Mouse (Mus musculus): Measurements from ENCODE around the gene Trpm8. TPM values are rescaled to one million over a fixed set of nuclear protein-coding genes. Genes with fewer than 3 reads are reported as not detected.

The Trpm8 gene
- polyA plus RNA-seq, 1 experiment = not detected

DNA sequence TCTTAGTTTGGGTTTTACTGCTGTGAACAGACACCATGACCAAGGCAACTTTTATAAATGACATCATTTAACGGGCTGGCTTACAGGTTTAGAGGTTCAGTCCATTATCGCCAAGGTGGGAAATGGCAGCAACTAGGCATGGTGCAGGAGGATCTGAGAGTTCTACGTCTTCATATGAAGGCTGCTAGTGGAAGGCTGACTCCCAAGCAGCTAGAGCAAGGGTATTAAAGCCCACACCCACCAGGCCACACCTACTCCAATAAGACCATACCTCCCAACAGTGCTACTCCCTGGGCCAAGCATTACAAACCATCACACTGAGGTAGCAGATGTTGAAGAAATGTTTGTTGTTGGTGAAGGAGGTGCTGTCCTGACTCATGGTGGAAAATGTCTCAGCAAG lies 78.2 kb downstream of the Trpm8 start:
- no peak for DNase-seq (ENCODE audit: low spot score)

DNA sequence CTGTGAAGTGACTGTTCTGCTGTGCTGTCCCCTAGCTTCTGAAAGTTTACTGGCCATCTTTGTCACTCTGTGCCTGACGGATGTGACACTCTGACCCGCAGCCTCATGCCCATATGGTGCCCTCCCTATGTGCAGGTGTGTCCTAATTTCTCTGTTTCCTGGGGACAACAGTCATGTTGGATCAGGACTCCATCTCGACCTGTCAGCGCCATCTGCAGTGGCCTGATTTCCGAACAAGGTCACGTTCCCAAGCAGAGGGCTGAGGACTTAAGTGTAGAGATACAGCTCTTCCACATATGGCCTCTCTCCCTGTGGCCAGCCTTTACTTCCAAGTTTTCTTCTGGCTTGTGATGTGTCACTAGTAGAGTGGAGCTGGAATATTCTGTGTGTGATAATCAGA lies 79.2 kb downstream of the Trpm8 start:
- no peak for DNase-seq (ENCODE audit: low spot score)

GRCm38 (mm10) chr1:88357458-88358090 lies 80.1 kb downstream of the Trpm8 start:
- DNase-seq (ENCODE audit: low spot score) = no peak

DNA sequence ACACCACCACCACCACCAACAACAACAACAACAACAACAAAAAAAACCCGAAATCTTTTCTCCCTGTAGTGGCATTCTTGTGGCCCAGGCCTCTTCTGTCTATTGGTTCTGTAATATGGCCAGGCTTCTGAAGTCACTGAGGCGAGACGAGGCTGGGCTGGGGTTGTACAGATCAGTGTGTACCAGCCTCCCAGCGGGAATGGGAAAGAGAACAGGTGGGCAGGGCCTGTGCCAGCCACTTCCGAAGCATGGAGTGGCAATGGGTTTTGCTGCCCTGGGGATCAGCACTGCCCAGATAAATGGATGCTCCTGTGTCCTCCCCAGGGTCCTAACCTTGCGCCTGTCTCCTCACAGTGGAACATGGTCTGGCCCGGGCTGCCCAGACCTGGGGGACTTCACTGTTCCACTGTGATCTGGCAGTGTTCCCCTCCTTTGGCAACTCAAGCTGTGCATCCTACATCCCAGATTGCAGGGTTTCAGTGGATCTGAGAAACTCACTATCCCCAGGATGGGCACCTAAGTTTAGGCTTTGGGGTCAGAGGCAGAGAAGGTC lies 80.7 kb downstream of the Trpm8 start:
- no peak for DNase-seq (ENCODE audit: low spot score)

- DNase-seq (ENCODE audit: low spot score) = no peak
These were observed 83.6 kb downstream of the Trpm8 start for GRCm38 (mm10) chr1:88361085-88361484.

DNA sequence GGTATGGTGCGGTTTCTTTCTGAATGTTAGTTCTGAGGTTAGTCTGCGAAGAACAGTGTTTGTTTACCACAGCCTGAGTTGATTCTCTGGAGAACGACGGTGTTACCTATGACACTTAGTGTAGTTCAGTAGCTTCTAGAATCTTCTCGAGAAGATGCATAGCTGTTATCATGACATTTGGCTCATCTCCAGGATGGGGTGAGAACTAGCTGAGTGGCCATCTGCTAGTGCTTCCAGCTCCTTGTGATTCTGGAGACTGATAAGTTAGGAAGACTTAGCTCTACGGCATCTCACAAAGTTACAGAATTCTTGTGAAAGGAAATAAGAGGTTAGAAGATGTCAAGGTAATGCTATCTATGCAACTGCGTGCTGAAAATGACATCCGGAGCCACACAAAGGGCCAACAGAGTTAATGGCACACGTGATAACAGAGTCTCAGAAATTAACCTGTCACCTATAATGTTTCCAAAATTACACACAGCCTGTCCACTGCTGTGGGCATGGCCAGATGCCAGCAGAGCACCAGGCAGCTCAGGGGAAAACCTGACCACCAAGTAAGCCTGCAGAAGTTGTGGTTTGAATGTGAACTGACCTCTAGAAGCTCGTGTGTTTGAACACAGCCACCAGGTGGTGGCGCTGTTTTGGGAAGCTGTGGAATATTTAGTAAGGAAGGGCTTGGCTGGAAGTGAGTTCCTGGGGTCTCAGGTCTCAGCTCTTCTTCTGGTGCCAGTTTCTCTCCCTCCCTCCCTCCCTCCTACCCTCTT lies 89.6 kb downstream of the Trpm8 start:
- DNase-seq (ENCODE audit: low spot score) = no peak

GRCm38 (mm10) chr1:88378446-88378845 lies 101.0 kb downstream of the Trpm8 start:
- no peak for DNase-seq (ENCODE audit: low spot score)

- DNase-seq (ENCODE audit: low spot score) = no peak
These were observed 114.2 kb downstream of the Trpm8 start for GRCm38 (mm10) chr1:88391632-88392031.

DNA sequence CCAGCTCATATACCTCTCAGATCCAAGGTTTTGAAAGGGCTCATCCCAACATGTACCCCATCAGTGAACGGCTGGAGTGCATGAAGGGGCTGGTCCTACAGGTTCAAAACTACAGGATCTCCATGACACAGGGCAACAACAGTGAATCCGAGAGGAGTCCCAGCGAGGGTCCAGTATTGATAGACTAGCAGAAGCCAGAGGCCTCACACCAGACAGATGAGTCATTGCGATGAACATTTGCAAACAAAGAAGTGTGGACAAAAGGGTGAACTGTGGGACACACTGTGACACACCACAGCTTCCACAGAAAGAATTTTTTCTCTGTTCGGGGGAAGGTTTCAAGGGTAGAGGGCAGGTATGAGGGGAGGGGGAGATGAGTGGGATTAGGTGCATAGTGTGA lies 115.9 kb downstream of the Trpm8 start:
- DNase-seq (ENCODE audit: low spot score) = no peak

GRCm38 (mm10) chr1:88403378-88403777 lies 125.9 kb downstream of the Trpm8 start:
- DNase-seq (ENCODE audit: low spot score) = no peak

DNA sequence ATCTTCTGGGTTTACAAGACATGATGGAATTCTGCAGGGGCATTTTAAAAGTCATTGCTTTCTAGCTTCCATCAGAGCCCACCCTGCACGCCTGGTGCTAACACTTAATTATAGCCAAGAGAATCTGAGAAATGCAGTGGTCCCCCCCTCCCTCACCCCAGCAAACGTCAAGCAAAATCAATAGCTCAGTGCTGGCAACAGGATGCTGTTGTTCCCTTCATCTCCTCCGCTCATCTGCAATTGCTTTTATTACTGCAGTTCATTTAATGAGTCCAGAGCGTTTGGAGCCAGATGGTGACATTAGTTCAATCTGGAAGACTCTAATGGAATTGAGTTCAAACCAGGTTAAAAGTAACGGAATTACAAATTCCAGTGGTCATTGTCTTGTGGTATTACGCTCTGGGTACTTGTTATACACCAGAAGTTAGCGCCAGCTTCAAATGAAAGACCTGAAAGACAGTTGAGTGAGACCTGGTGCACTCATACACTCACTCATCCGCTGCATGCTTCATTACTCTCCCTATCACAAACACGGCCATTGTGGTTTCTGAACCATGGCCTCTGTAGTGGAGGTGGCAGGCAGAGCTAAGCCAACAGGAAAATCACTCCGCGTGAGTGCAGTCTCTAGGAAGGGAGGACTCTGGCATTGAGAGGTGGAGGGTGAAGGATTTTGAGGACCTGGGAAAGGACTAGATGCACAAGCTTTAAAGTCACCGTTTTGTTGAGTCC lies 128.8 kb downstream of the Trpm8 start:
- no peak for DNase-seq (ENCODE audit: low spot score)

DNA sequence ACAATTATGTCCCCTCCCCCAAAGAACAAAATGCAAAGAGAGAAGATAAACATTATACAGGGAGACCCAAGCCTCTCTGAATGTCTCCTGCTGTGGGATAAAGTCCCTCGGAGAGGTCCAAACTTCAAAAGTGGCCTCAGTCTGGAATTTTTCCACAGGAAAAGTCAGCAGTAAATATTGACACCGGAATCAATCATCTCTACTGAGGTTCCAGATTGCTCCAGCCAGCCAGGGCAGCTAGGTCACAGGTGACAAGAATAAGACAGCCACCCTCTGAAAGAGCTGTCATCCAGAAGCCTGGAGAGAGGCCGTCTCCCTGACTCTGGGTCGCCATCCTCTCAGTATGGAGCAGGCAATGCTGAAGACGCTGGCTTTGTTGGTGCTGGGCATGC lies 129.3 kb downstream of the Trpm8 start, which contains the start of gene Spp2:
Spp2 (plus strand) TSS at position 155 of the 392 bp plus-strand sequence.
- no peak for DNase-seq (ENCODE audit: low spot score)

GRCm38 (mm10) chr1:88408340-88408739 lies 130.9 kb downstream of the Trpm8 start:
- no peak for DNase-seq (ENCODE audit: low spot score)

DNA sequence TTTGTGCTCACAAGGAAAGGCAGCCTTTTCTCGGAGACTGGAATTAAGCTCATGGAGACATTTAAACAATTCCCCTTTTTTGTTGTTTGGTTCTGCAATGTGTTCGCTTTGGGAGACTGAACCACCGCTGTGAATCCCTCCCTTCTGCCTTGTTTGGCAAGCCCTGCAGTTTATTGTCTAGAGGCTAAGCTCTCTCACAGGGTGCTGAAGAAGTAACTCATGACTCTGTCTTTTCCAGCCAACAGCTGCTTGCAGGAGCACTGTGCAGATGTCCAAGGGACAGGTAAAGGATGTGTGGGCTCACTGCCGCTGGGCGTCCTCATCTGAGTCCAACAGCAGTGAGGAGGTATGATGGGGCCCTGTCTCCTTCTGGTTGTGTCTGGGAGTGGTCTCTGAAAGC lies 134.6 kb downstream of the Trpm8 start:
- DNase-seq (ENCODE audit: low spot score) = no peak

DNA sequence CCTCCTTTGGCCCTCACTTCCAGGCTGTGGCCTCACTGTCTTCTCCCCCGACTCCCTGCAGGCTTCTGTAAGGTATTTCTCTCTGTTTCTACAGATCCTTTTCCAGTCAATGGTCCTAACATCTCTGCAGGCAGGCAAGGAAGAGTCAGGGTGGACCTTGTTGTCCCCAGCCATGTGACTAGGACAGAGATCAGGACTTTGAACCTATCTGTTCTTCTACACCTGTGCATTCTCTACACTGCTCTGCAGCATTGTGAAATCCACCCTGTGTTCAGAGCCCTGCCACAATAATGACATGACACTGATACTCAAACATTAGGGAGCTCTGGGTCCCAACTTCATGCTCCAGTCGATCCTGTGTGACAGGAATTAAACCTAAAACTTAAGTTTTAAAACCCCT lies 141.5 kb downstream of the Trpm8 start:
- DNase-seq (ENCODE audit: low spot score) = no peak

DNA sequence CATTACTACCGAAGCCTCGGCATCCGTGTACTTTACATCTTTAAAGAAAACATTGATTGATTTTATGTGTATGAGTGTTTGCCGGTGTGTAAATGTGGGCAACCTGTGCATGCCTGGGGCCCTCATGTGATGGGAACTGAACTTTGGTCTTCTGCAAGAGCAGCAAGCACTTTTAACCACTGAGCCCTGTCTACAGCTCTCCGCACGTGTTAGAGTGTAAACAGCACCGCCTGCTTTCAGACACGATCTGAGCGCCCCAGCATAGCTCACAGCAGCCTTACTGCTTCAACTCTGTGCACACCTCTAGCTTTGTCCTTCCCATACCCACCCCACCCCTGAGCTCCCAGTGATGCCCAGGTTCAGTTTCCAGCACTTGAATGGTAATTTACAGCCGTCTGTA lies 144.6 kb downstream of the Trpm8 start:
- no peak for DNase-seq (ENCODE audit: low spot score)

- no peak for DNase-seq (ENCODE audit: low spot score)
These were observed 145.5 kb downstream of the Trpm8 start for GRCm38 (mm10) chr1:88422846-88423395.

- peak; percentile 69 for DNase-seq (ENCODE audit: low spot score)
These were observed 147.3 kb downstream of the Trpm8 start for GRCm38 (mm10) chr1:88424602-88425252.

DNA sequence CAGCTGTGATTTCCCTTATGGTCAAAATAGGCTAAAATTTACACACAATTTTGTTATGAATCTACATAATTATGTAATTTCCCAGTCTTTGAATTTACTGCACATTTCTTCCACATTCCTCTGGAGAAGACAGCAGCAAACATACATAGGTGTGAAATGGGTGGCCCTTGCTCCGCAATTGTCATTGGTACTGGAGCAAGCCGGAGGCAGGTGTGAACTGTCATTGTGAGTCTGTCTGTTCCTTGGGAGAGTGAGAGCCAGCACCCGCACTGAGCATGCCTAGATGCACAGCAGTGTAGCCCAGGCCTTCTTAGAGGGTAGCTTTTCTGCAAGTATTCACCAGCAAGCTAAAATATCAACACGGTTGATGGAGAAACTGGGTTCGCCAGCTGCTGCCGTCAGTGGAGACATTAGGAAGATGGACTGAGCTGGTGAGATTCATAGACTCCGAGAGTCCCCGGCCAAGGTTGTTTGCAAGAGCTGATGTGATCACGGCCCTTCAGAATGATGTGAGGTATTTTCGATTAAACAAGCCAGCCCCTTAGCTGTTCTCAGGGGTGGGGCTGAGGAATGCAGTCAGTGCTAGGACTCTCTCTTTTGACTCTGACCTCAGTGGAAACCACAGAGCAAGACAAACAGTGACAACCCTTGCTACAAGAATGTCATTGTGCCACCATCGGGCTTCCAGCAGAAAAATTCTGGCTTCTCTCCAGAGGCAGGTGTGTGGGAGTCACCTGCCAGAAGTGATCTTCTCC lies 150.7 kb downstream of the Trpm8 start:
- no peak for DNase-seq (ENCODE audit: low spot score)

DNA sequence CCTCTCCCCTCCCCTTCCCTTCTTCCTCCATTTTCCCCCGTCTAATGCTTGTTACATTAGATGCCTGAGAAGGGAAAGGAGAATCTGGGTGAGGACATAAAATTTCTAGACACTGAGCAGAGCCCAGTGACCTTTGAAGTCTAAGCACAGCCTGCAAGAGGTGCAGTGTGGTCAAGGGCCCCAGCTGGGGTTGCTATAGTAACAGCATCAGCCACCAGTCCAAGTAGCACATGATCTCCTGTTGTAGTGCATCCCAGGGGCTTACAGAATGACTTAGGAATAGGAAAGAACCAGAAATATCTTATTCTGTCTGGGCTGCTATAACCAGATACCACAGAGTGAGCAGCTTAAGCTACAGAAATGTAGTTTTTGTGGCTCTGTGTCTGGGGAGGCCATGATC lies 152.0 kb downstream of the Trpm8 start:
- DNase-seq (ENCODE audit: low spot score) = no peak

- DNase-seq (ENCODE audit: low spot score) = no peak
These were observed 153.8 kb downstream of the Trpm8 start for GRCm38 (mm10) chr1:88431262-88431661.
